Mouse (Mus musculus): ENCODE results near the gene Lst1. TPM values are rescaled to one million over a fixed set of nuclear protein-coding genes. Genes with fewer than 3 reads are reported as not detected.

Gene Lst1
- total RNA-seq, 2 experiments from 2014 or later = 4.6 to 5.3 TPM

DNA sequence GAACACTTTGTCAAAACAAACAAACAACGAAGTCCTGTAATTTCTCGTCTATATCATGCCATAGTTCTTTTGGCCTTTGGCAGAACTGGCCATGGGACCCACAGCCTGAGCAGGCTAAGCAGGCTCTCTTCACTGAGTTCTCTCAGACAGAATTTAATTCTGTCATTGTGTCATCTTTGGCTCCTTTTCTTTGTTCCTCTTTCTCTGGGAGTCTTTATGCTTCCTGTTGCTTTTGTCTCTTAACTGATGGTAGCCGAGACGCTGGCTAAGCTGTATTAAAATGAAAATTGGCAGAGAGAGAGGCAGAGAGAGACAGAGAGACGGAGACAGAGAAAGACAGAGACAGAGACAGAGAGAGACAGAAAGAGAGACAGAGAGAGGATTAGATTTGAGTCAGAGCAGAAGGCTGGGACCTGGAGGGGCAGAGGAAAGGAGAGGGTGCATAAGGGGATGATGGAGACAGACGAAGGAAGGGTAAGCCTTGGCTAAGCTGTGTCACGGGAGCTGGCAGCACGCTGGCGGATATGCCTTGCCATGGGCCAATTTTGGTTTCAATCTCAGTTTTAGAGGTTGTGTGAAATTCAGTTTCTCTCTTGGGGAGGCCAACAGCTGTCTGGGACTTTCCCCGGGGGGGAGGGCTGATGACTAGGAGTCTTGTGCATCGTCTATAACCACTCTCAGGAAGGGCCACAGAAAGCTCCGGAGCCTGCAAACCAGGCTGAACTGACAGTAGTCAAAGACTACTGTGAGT lies 21.7 kb upstream of the Lst1 start:
- DNase-seq = no peak

DNA sequence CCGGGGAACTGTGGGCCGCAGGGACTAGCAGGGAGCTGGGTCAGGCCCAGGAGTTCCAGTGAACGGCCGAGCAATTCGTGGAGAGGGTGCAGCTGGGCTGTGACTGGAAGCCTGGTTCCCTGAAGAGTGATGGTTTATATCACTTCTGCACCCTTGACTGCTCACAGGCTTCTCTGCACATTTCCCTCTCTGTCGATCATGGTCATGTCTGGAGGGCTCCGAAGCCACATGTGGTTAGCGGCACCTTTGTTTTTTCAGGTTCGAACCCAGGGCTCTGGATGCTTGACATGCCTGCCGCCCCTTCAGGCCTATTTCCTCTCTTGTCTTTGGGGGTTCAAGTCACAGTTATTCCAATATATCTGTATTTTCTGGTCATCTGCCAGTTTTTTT lies 17.1 kb upstream of the Lst1 start:
- DNase-seq = no peak

DNA sequence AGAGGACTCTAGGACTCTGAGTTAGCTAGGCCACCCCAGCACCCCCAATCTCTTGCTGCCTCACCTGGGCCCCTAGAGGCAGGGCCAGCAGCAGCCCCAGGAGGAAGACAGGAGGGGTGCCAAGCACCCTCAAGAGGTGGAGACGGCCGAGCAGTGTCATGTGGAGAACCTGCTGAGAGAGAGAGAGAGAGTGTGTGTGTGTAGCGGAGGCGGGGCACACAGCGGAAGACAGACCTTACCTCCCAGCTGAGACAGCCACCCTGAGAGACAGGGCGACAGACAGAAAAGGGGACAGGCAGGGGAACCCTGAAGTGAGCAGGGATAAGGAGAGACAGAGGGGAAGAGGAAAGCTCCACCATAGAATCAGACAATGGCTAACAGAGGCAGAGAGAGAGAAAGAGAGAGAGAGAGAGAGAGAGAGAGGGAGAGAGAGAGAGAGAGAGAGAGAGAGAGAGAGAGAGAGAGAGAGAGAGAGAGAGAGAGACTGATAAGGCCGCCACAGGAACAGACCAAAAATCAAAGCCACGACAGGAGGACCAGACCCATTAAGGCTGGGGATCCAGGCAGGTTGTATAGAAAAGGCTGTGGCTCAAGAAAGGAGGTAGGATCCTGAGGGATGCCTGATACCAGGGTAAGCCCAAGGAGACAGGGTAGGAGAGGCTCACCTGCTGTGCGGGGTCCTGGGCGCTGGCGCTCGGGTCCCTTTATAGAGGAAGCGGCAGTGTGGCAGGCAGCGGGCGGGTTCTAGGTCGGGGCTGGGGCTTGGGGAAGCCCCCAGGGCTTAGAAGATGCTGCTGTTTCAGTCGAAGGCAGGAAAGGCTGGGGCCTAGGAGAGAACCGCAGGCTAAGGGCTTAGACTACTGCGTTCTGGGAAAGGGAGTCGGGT lies 16.5 kb upstream of the Lst1 start, which contains the start of gene Lta:
Lta (minus strand) TSS at position 858 of the 886 bp plus-strand sequence.
- DNase-seq = no peak

DNA sequence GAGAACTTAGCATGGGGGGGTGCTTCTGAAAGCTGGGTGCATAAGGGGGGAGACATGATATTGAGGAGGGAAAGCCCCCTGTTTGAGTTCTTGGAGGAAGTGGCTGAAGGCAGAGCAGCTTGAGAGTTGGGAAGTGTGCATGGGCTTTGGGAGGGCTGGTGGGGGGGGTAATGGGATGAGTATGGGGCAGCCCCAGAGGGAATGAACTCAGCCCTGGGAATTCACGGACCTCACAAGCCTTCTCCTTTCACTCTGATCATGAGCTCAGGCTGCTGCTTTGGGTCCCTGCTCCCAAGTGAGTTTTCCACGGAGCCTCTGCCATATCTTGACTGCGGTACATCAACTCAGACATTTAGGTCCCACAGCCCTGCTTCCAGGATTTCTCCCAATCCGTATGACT lies 14.2 kb upstream of the Lst1 start:
- no peak for DNase-seq

DNA sequence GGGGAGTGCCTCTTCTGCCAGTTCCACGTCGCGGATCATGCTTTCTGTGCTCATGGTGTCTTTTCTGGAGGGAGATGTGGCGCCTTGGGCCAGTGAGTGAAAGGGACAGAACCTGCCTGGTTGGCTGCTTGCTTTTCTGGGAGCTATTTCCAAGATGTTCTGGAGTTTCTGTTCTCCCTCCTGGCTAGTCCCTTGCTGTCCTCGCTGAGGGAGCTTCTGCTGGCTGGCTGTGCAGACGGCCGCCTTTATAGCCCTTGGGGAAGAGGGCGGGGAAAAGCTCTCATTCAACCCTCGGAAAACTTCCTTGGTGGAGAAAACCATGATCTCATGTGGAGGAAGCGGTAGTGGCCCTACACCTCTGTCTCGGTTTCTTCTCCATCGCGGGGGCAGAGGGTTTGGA lies 13.5 kb upstream of the Lst1 start, which contains the start of gene Tnf:
Tnf (minus strand) TSS at position 221 of the 400 bp plus-strand sequence.
- DNase-seq = no peak

DNA sequence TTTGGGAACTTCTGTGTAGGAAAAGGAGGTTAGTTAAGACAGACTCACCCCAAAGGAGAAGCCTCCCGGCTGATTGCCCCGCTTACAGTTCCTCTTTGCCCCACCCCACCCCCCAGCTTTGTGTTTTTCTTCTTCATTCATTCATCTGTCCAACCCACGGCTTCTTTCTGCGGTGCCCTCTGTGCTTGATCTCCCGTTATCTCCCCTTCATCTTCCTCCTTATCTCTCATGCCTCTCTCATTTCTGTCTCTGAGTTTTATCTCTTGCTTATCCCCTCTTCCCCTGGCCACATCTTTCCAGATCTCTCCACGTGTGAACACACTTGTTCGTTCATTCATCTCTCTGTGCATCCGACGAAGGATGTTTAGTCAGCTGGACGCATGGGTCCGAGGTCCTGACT lies 12.9 kb upstream of the Lst1 start:
- no peak for DNase-seq

DNA sequence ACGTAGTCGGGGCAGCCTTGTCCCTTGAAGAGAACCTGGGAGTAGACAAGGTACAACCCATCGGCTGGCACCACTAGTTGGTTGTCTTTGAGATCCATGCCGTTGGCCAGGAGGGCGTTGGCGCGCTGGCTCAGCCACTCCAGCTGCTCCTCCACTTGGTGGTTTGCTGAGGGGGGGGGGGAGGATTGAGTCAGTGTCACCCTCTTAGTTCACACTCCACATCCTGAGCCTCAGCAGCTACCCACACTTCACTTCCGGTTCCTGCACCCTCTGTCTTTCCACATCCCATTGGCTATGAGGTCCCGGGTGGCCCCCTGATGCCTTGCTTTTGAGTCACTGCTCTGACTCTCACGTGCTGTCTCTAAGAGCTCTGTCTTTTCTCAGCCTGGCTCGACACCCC lies 12.2 kb upstream of the Lst1 start:
- no peak for DNase-seq

DNA sequence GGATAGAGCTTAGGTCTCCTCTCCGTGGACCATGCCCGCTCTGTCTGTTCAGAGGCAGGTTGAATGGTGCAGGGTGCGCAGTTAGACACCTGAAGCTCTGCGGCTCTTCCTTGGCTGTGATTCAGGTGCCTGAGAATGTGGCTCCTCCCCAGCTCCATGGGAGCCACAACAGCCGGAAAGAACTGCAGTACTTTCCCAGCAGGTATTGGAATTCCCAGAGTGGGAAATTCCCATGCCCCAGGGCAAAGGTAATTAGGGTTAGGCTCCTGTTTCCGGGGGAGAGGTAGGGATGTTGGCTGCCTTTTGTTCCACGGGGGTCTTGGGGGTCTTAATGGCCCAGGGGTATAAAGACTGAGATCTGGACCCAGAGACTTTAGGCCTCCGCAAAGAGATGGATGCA lies 10.7 kb upstream of the Lst1 start:
- no peak for DNase-seq

DNA sequence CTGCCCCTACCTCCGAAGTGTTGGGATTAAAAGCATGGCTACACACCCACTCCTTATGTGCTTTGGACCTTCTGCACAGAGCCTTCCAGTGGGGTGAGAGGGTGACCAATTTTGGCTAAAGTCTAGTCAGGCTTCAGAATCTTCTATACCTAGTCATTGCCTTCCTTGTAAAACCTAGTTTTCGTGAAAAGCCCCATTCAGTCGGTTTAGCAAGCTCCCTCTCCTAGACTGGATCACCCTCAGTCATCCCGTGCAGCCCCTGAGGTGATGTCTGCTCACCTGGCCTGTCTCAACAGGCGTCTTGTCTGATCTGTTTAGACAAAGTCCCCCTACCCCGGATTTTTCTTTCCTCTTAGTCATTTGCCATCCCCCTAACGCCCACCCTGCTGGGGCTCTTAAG lies 9.8 kb upstream of the Lst1 start:
- no peak for DNase-seq

DNA sequence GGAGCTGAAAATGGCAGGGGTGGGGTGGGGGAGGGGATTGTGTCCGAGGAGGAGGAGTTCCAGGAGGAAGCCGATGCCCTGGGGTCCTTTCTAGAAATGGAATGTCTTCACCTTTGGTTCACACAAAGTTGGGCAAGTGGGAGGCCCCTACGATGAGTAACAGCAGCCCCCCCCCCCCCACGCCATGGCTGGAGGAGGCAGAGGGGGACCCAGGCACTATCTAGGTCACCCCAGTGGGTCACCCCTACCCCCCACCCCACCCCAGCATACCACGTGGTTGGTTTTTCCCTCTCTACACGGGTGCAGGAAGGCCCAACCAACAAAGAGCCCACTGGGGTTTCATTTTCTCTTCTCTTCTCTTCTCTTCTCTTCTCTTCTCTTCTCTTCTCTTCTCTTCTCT lies 8.9 kb upstream of the Lst1 start:
- DNase-seq = no peak

DNA sequence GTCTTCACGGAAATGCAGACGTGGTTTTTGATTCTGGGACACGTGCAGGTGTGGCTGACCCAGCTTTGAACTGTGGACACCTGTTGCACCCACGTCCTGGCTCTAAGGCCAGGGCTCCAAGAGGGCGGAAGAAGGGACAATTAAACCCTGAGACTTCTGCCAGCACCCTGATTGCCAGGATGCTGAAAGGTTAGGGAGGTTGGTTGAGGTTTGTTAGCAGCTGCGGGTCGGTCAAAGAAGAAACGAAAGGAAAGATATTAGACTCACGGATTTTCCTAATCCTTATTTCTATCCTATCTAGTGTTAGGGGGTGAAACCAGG lies 8.0 kb upstream of the Lst1 start:
- no peak for DNase-seq

DNA sequence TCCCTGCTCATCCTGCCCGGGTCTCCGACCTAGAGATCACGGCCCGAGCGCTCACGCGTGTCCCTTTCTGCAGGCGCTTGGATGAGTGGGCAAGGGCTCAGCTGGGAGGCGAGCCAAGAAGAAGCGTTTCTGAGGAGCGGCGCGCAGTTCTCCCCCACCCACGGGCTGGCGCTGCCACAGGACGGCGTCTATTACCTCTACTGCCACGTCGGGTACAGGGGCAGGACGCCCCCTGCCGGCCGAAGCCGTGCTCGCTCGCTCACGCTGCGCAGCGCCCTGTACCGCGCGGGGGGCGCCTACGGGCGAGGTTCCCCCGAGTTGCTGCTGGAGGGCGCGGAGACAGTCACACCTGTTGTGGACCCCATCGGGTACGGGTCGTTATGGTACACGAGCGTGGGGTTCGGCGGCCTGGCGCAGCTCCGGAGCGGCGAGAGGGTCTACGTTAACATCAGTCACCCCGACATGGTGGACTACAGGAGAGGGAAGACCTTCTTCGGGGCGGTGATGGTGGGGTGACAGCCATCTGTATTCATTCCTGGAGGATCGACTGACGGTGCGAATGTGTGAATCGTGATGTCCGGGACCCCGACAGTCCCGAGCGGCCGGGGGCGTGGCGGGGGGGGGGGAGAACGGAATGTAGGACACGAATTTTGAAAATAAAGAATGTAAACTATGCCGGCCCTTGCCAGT lies 7.5 kb upstream of the Lst1 start:
- peak; percentile 94 for DNase-seq

DNA sequence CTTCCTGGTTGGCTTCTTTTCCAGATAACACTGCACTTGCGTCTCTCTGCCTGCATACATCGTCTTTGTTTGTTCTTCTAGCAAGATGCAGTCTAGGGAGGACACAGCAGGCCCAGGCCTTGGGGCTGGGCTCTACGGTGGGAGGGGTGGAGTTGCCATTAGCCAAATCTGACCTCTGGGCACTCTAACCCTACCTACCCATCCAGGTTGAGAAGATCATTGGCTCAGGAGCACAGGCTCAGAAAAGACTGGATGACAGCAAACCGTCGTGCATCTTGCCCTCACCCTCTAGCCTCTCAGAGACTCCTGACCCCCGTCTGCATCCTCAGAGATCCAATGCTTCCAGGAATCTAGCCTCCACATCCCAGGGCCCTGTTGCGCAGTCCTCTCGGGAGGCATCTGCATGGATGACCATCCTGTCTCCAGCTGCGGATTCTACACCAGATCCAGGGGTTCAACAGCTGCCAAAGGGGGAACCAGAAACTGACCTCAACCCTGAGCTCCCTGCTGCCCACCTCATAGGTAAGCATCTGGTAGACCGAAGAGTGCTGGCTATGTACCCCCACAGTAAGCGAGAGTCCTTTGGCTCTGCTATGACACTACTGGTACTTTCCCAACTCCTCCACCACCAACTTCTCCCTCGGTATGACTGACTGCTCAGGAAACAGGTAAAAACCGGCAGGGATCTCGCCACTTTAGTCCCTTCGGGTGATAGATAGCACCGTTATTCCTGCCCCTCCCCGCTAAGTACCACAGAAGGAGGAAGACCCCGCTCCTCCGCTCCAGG lies 6.8 kb upstream of the Lst1 start:
- no peak for DNase-seq

DNA sequence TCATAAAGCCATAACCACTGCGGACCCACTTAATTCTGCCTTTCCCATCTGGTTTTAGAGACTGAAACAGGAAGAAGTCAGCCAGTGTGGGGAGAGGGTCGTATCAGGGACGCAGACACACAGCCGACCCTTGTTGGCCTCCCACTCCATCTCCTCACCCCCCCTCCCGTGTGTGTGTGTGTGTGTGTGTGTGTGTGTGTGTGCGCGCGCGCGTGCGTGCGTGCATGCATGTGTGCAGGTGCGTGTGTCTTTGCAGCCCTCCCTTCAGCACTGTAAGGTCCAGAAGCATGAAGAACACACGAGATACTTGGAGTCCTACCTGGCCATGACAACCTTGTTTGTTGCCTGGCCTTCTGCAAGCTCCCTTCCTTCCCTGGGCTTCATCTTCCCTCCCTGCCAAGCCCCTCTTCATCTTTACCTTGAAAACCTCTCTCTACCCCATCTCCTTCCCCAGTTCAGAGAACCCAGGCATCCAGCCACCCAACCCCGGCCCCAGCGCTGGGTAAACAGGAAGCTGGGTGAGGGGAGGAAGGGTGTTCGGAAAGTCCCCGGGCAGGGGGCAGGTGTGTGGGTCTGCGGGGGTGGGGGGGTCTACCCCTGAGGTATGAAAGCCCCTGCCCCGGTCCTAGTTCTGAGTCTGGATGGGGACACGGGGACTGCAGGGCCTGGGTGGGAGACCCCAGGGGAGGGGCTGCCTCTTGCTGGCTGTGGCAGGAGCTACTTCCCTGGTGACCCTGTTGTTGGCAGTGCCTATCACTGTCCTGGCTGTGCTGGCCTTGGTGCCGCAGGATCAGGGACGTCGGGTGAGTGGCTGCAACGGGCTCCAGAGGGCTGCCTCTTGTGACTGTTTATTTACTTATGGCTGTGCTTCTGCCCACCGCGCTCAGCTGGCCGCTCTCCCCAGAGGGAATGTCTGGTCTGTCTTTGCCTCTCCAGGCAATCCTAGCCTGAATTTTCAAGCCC lies 5.9 kb upstream of the Lst1 start, which contains the start of gene Ltb:
Ltb (plus strand) TSS at position 559 of the 963 bp plus-strand sequence.
- DNase-seq = no peak

DNA sequence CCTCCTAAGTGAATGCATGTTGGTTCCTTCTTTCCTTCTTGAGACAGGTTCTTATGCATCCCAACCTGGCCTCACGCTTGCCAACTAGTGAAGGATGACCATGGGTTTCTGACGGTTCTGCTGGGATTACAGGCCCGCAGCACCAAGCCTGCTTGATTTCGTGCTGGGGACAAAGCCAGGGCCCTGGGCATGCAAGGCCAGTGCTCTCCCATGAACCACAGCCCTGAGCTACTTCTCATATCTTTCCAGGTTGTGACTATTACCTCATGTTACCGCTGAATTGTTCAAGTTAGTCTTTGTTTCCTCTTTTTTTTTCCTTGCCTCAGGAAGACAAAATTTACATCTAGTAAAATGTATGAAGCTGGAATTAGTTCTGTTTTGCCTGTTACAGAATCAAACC lies 4.7 kb upstream of the Lst1 start:
- DNase-seq = no peak

DNA sequence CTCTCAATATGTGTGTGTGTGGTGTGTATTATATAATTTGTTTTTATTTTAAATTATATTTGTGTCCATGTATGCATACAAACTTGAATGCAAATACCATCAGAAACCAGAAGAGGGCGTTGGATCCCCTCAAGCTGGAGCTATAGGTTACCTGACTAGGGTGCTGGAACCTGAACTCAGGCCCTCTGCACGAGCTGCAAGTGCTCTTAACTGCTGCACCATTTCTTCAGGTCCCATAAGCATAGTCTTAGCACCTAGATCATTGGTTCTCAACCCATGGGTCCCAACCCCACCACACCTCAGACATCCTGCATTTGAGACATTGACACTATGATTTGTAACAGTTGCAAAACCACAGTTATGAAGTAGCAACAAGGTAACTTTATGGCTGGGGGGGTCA lies 3.5 kb upstream of the Lst1 start:
- no peak for DNase-seq

DNA sequence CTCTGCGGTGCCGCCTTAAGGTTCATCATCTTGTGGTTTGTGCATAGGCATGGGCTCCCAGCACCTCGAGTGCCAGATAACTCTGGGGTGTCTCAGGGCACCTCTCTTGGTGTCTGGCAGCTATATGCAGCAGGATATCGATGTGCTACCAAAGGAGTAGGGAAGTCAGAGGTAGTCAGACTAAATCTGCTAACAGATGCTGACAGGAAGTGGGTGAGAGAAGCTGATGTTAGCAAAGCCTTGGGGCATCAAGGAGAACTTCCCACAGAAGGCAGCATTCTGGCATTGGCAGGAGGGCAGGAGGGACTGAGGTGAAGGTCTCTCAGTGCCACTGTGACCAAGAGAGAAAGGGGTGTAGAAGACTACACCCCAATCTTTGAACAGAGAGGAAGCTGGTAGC lies 1.9 kb upstream of the Lst1 start:
- no peak for DNase-seq

DNA sequence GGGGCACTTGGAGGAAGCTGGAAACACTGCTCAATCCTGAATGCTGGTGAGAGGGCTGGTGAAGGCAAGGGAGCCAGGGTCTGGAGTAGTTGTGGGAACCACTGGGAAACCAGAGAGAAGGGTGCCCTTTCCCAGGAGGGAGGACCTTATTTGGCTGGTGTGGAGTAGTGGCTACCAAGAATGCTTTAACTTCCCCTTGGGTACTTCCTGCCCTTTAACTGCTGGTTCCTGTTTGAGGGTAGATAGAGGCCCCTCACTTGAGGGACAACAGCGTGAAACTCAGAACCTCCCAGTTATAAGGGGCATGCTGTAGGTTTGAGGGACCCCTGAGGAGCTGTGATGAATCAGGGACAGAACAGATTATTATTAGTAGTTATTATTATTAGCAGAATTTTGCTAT lies 947 bp upstream of the Lst1 start:
- DNase-seq = no peak

DNA sequence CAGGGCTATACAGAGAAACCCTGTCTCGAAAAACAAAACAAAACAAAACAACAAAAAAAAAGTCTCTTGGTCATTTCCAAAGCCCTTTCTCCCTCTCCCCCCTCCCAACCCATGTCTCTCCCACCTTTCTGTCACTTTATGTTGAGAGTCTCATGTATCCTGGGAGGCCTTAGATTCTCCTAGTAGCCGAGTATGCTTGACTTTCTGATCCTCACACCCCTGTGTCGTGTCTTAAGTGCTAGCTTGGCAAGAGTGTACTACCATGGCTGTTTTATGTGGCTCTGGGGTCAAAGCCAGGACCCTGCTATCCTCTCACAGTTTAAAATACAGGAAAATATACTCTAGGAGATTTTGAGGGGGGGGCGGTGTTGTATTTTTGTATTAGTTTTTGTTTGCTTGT lies 894 bp downstream of the Lst1 start:
- DNase-seq = no peak

DNA sequence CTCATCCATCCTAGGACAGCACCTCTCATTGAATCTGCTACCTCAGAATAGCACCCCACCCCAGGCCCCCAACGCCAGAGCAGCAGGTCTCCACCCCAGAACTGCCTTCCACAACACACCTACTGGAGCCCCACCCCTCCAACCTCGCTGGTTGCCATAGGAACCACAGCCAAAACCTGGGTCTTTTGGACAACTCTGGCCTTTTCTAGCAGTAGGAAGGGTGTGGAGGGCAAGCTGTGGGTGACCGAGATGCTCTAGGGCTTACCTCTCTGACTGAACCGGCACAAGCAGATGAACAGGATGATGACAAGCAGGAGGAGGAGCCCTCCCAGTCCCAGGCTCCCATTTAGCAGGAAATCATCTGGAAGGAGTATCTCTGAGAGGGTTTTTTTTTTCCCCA lies 1.6 kb downstream of the Lst1 start:
- DNase-seq = no peak
